Mouse (Mus musculus): ENCODE data around the gene Uqcc1.

The Uqcc1 gene

DNA sequence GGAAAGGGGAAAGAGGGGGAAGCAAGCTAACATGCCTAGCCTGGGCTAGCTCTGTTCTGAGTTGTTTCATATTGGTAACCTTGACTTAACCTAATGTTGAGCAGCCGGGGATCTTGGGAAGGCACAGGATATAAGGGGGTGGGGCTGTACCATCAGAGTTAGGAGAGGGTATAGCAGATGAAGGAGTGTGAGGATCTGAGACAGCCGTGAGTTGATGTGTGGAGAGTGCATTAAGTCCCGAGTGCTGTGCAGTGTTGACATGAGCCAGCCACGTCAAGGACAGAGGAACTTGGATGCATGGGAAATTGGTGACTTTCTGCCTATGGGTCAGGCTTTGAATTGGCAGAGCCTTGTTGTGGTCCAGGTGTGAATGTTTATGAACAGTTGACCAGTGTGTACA, 117.5 kb downstream of the Uqcc1 start:
- DNase-seq (ENCODE audit: low spot score): no peak

- peak; percentile 90 for DNase-seq (ENCODE audit: low spot score)
These were observed 118.2 kb downstream of the Uqcc1 start for GRCm38 (mm10) chr2:155811821-155812396.

DNA sequence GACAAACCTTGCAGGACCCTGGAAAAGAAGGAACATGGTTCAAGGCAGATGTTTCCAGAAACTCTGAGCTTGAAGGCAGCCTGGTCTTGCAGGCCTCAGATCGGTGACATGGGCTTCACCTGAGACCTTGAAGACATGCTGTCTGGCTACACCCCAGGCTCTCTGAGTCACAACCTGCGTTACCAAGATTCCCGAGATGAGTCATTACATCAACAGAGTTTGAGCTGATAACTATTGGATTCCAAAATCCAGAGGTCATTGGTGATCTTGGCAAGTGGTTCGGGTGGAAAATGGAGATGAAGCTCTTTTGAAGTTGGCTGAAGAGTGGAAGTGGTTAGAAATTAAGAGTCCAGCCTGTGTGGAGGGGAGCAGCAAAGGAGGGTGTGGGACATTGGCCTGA, 120.5 kb downstream of the Uqcc1 start:
- DNase-seq (ENCODE audit: low spot score): no peak

GRCm38 (mm10) chr2:155807408-155807807, 122.7 kb downstream of the Uqcc1 start:
- no peak for DNase-seq (ENCODE audit: low spot score)

DNA sequence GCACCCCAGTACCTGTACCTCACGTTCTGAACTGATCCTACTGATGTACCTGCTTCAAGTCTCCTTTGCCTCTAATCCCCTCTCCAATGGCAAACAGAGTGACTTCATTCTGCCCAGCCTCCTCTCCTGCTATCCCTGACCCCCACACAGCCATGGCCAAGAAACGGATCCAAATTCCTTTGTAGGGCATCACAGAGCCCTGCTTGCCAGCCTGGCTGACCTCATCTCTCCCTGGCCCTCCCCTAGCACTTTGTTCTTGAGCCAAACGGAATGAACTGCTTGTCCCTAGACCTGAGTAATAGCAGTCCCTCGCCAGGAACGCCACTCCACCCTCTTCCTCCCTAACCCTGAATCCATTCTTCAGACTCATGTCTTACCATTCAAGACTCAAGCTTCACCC, 123.6 kb downstream of the Uqcc1 start:
- DNase-seq (ENCODE audit: low spot score): no peak

DNA sequence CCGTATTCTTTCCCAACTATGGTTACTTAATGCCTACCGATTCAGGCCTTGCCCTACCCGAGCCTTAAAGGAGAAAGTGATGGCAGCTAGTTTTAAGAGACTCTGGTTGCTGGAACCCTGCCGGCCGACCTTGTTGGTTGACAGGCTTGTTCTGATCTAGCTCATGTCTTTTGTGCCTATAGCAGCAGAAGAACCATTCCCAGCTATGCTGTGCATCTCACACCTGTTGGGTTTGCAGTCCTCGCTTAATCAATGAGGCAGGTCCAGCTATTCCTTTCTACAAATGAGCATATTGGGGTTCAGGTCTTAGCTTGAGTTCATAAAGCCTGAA, 124.2 kb downstream of the Uqcc1 start:
- no peak for DNase-seq (ENCODE audit: low spot score)

DNA sequence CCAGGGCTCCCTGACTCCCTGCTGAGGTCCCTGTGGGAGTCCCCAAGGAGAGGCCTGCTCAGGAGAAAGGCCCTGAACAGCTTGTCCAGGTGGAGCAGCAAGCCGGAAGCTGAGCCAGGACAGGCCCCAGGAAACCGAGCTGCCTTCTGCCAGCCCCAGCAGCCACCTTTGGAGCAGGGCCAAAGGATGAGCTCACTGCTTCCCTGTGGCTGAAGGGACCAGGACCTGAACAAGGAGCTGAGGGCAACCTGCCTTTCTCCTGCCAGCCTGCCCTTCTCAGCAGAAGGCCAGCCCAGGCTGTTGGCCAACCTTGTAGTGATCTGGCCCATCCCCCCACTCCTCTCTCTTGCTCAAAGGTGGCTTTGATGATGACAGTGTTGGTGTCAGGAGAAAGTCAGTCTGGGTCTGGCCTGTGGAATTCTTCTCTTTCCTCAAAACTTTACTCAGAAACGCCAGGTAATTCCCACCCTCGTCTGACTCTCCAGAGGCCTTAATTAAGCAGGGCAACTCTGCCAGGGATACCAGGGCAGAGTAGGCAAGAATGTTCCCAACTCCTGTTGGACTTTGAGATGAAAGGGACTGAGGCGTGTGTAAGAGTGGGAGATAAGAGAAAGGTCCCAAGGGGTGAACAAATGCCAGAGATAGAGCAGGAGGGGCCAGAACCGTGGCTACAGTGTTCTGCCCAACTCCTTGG, 124.7 kb downstream of the Uqcc1 start:
- no peak for DNase-seq (ENCODE audit: low spot score)

DNA sequence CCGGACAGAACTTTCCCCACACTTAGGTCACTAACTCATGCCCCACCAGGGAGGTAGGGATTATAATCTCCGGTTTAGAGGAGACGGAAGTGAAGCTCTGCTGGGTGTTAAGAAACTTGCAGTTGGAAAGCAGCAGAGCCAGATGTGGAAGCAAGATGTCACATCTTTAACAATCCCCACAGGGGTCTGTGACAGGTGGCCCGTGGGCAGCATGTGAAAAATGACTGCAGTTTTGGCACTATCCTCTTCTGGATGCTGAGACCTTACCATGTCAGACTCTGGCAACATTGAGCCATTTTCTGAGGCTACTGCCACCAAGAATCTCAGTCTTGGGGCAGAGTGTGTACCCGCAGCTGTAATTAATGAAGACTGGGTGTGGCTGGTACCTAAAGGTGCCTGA, 126.1 kb downstream of the Uqcc1 start:
- no peak for DNase-seq (ENCODE audit: low spot score)

GRCm38 (mm10) chr2:155802761-155803160, 127.3 kb downstream of the Uqcc1 start:
- DNase-seq (ENCODE audit: low spot score): no peak

GRCm38 (mm10) chr2:155798613-155799012, 131.5 kb downstream of the Uqcc1 start:
- DNase-seq (ENCODE audit: low spot score): no peak
